8 mouse cellular contexts compared by ENCODE assay signal in genomic region chr5:125081318-125082101, GRCm38 (mm10).
A peak's percentile ranks its signal among the peaks of the same experiment; 100 is the strongest.
DNase-seq lines count a peak whose midpoint lies in the region; ATAC-seq and TF ChIP-seq lines count a peak whose summit lies in the region.

No protein-coding gene starts in this region.

- H3K36me3 ChIP-seq in forebrain, embryonic 12.5 days (replicated peaks) = peaks cover 96% of the 10 kb centered on the region
- peaks cover 89% of the 10 kb centered on the region for H3K36me3 ChIP-seq in heart, embryonic 13.5 days
- peaks cover 59% of the 10 kb centered on the region for H3K36me3 ChIP-seq in kidney, postnatal 0 days (ENCODE audit: insufficient read depth, low read length)

- H3K9ac ChIP-seq in forebrain, embryonic 12.5 days = 0 out of 2 replicates have a peak overlapping the region, but pooled peaks have one; percentile 12
- H3K9ac ChIP-seq in heart, embryonic 13.5 days = peak overlapping the region; percentile 48
- no peak overlapping the region for H3K9ac ChIP-seq in kidney, postnatal 0 days (ENCODE audit: low read depth, low read length)

- peak overlapping the region; percentile 71 for H3K27ac ChIP-seq in forebrain, embryonic 12.5 days
- peak overlapping the region; percentile 79 for H3K27ac ChIP-seq in heart, embryonic 13.5 days (replicated peaks)
- peak overlapping the region; percentile 70 for H3K27ac ChIP-seq in kidney, postnatal 0 days

- 73% methylated on average over 21 of the region's 21 CpGs for WGBS in forebrain, embryonic 12.5 days
- 42% methylated on average over 21 of the region's 21 CpGs for WGBS in heart, embryonic 13.5 days
- WGBS in kidney, postnatal 0 days = 44% methylated on average over 21 of the region's 21 CpGs

- H3K4me2 ChIP-seq in forebrain, embryonic 12.5 days = no peak overlapping the region
- no peak overlapping the region for H3K4me2 ChIP-seq in heart, embryonic 13.5 days
- H3K4me2 ChIP-seq in kidney, postnatal 0 days (ENCODE audit: low read length) = no peak overlapping the region

- no peak overlapping the region for H3K4me3 ChIP-seq in forebrain, embryonic 12.5 days (replicated peaks)
- H3K4me3 ChIP-seq in heart, embryonic 13.5 days = no peak overlapping the region
- no peak overlapping the region for H3K4me3 ChIP-seq in kidney, postnatal 0 days (replicated peaks; ENCODE audit: low read depth, low read length)

- H3K4me1 ChIP-seq in forebrain, embryonic 12.5 days = peaks cover 12% of the 10 kb centered on the region
- H3K4me1 ChIP-seq in heart, embryonic 13.5 days = peaks cover 28% of the 10 kb centered on the region
- peaks cover 5% of the 10 kb centered on the region; the same call in 1 of the 2 replicates for H3K4me1 ChIP-seq in kidney, postnatal 0 days (replicated peaks; ENCODE audit: insufficient read depth, low read length)

- TF ChIP-seq CTCF in kidney, postnatal 0 days (IDR thresholded peaks at IDR 0.05; ENCODE audit: low read depth) = peak; percentile 44

- no peaks in the 10 kb centered on the region for H3K9me3 ChIP-seq in forebrain, embryonic 12.5 days
- no peaks in the 10 kb centered on the region for H3K9me3 ChIP-seq in heart, embryonic 13.5 days
- no peaks in the 10 kb centered on the region for H3K9me3 ChIP-seq in kidney, postnatal 0 days (replicated peaks; ENCODE audit: low read length)

- ATAC-seq in forebrain, embryonic 12.5 days (ENCODE audit: low FRiP score) = 0 out of 2 replicates have a peak, but pooled peaks have one; percentile 53
- ATAC-seq in heart, embryonic 13.5 days (ENCODE audit: extremely low read depth, insufficient number of reproducible peaks, low FRiP score, low TSS enrichment) = peak; percentile 33; the same call in 1 of the 2 replicates
- ATAC-seq in kidney, postnatal 0 days (replicated peaks; ENCODE audit: low FRiP score, low read depth) = peak; percentile 73

- H3K27me3 ChIP-seq in forebrain, embryonic 12.5 days = no peaks in the 10 kb centered on the region
- no peaks in the 10 kb centered on the region for H3K27me3 ChIP-seq in heart, embryonic 13.5 days (replicated peaks)
- H3K27me3 ChIP-seq in kidney, postnatal 0 days (ENCODE audit: insufficient read depth, low read length) = no peaks in the 10 kb centered on the region

- DNase-seq in spleen, postnatal 36 days (ENCODE audit: low spot score in 2 of 2) = peak; percentile 27 to 28
- no peak for DNase-seq in spleen, adult 12 weeks (ENCODE audit: low spot score)
- peak; percentile 70 for DNase-seq in kidney, postnatal 0 days (ENCODE audit: low spot score)
- DNase-seq in lung, adult 18-20 months = peak; percentile 90 to 93
- DNase-seq in ovary, postnatal 36 days (ENCODE audit: low spot score) = peak; percentile 89
- no peak for DNase-seq in thymus, postnatal 36 days

Comparison
In these comparisons a context has a peak if more than half of its experiments do, and no peak if none do; other contexts are left out.
1. DNase-seq: peak in spleen, postnatal 36 days (2 of 2), kidney, postnatal 0 days (single experiment), lung, adult 18-20 months (2 of 2) and ovary, postnatal 36 days (single experiment); none in spleen, adult 12 weeks (single experiment) and thymus, postnatal 36 days (0 of 2).
2. Peak in every context shown above with its lines, with median percentiles within 50 percentile points of each other: ATAC-seq and H3K27ac ChIP-seq.